Mouse (Mus musculus) olfactory bulb, adult 2 months (tissue): ENCODE results near the gene Bri3bp.

ENCODE experiments used
- CTCF ChIP-seq: fragments of 200-500 bp; IDR thresholded peaks from 2 replicates; pipeline ENCODE4 v1.5.1; 2012; ENCODE audit warnings: low read depth, mild to moderate bottlenecking, low read length, moderate library complexity; ENCODE audit not compliant: insufficient read depth
- POLR2A ChIP-seq: fragments of 200-500 bp; IDR thresholded peaks from 2 replicates; pipeline ENCODE4 v1.6.1; 2012; ENCODE audit warnings: mild to moderate bottlenecking, low read depth, low read length, moderate library complexity; ENCODE audit not compliant: insufficient read depth

GRCm38 (mm10) chr5:125433793-125434337, 7.5 kb upstream of the Bri3bp start, which contains the start of gene Dhx37:
- no peak for TF ChIP-seq CTCF
- TF ChIP-seq POLR2A = peak; percentile 84
